Mouse (Mus musculus) MEL (cell line): ENCODE results near the gene Rbm33. TPM values are rescaled to one million over a fixed set of nuclear protein-coding genes. Genes with fewer than 3 reads are reported as not detected.

Experiments used
- DNase-seq: peaks from one replicate; pipeline ENCODE4 v3.0.0; 2011; ENCODE audit warnings: low read depth, low spot score
- H3K27ac ChIP-seq: 2 replicates; pipeline ENCODE4 v1.5.1; 2012; ENCODE audit warnings: low read depth, mild to moderate bottlenecking, control low read depth, low read length, moderate library complexity; ENCODE audit not compliant: control insufficient read depth
- H3K27me3 ChIP-seq, 2 experiments: fragments of 150-350 bp in 1 of 2; sonication (generic) in 1 of 2; 2 replicates each; pipeline ENCODE4 v1.6.1; 2012; ENCODE audit warnings: low read length in 2 of 2, mild to moderate bottlenecking in 2 of 2, improper control_type of control experiment in 1 of 2, moderate library complexity in 1 of 2; ENCODE audit not compliant: insufficient read depth in 2 of 2, control insufficient read depth in 1 of 2
- H3K36me3 ChIP-seq, 2 experiments: 2 replicates each; pipeline ENCODE4 v1.6.1; 2012 to 2014; ENCODE audit warnings: low read length in 2 of 2, improper control_type of control experiment in 1 of 2, inconsistent platforms in 1 of 2, mild to moderate bottlenecking in 1 of 2; ENCODE audit not compliant: insufficient read depth in 2 of 2, control insufficient read depth in 1 of 2
- H3K4me1 ChIP-seq, 2 experiments: fragments of 150-350 bp in 1 of 2; sonication (generic) in 1 of 2; 2 replicates each; pipeline ENCODE4 v1.6.1; 2012; ENCODE audit warnings: low read length in 2 of 2, improper control_type of control experiment in 1 of 2, mild to moderate bottlenecking in 1 of 2; ENCODE audit not compliant: insufficient read depth in 2 of 2, control insufficient read depth in 1 of 2
- H3K4me3 ChIP-seq, 2 experiments: fragments of 150-350 bp in 1 of 2; sonication (generic) in 1 of 2; 2 replicates each; pipeline ENCODE4 v1.5.1; 2012; ENCODE audit warnings: low read depth in 2 of 2, low read length in 2 of 2, mild to moderate bottlenecking in 2 of 2, moderate library complexity in 2 of 2, control low read depth in 1 of 2, improper control_type of control experiment in 1 of 2; ENCODE audit not compliant: control insufficient read depth in 1 of 2, insufficient read depth in 1 of 2
- H3K79me2 ChIP-seq: 2 replicates; pipeline ENCODE4 v1.6.1; 2012; ENCODE audit warnings: mild to moderate bottlenecking, low read length, moderate library complexity; ENCODE audit not compliant: control insufficient read depth, poor library complexity, insufficient read depth
- H3K9ac ChIP-seq: 2 replicates; pipeline ENCODE4 v1.6.1; 2012; ENCODE audit warnings: low read depth, mild to moderate bottlenecking, control low read depth, low read length, moderate library complexity; ENCODE audit not compliant: control insufficient read depth, poor library complexity, severe bottlenecking
- H3K9me3 ChIP-seq: fragments of 150-350 bp; sonication (generic); replicated peaks from 2 replicates; pipeline ENCODE4 v1.6.1; 2012; ENCODE audit warnings: mild to moderate bottlenecking, low read length, improper control_type of control experiment, moderate library complexity; ENCODE audit not compliant: insufficient read depth
- BHLHE40 ChIP-seq: IDR thresholded peaks from 2 replicates; pipeline ENCODE4 v1.6.1; 2012; ENCODE audit warnings: low read depth, mild to moderate bottlenecking, inconsistent platforms, low read length, improper control_type of control experiment, borderline replicate concordance
- CHD2 ChIP-seq: IDR thresholded peaks from 2 replicates; pipeline ENCODE4 v1.6.1; 2011; ENCODE audit warnings: low read length, improper control_type of control experiment
- ELF1 ChIP-seq: IDR thresholded peaks from 2 replicates; pipeline ENCODE4 v1.6.1; 2014; ENCODE audit warnings: low read depth, mild to moderate bottlenecking, inconsistent platforms, low read length, improper control_type of control experiment, moderate library complexity
- EP300 ChIP-seq, 2 experiments: IDR thresholded peaks; 2 replicates each; pipeline ENCODE4 v1.6.1; 2011; ENCODE audit warnings: improper control_type of control experiment in 2 of 2, low read length in 2 of 2, low read depth in 1 of 2, mild to moderate bottlenecking in 1 of 2
- ETS1 ChIP-seq: IDR thresholded peaks from 2 replicates; pipeline ENCODE4 v1.6.1; 2012; ENCODE audit warnings: low read depth, mild to moderate bottlenecking, inconsistent platforms, low read length, improper control_type of control experiment, moderate library complexity
- GATA1 ChIP-seq: IDR thresholded peaks from 2 replicates; pipeline ENCODE4 v1.6.1; 2011; ENCODE audit warnings: low read depth, low read length, improper control_type of control experiment
- HCFC1 ChIP-seq: IDR thresholded peaks from 2 replicates; pipeline ENCODE4 v1.6.1; 2012; ENCODE audit warnings: low read depth, mild to moderate bottlenecking, inconsistent platforms, low read length, improper control_type of control experiment, moderate library complexity
- MAFK ChIP-seq: IDR thresholded peaks from 2 replicates; pipeline ENCODE4 v1.6.1; 2011; ENCODE audit warnings: low read depth, mild to moderate bottlenecking, low read length, improper control_type of control experiment, borderline replicate concordance
- MEF2A ChIP-seq: IDR thresholded peaks from 2 replicates; pipeline ENCODE4 v1.6.1; 2014; ENCODE audit warnings: low read depth, mild to moderate bottlenecking, inconsistent platforms, low read length, improper control_type of control experiment; ENCODE audit not compliant: poor library complexity, insufficient replicate concordance, severe bottlenecking; ENCODE audit errors: extremely low read depth
- MXI1 ChIP-seq: IDR thresholded peaks from 2 replicates; pipeline ENCODE4 v1.6.1; 2011; ENCODE audit warnings: mild to moderate bottlenecking, low read depth, low read length, improper control_type of control experiment
- MYB ChIP-seq: IDR thresholded peaks from 2 replicates; pipeline ENCODE4 v1.6.1; 2011; ENCODE audit warnings: mild to moderate bottlenecking, low read depth, low read length, improper control_type of control experiment
- MYC ChIP-seq: IDR thresholded peaks from 2 replicates; pipeline ENCODE4 v1.6.1; 2011; ENCODE audit warnings: low read depth, mild to moderate bottlenecking, low read length, improper control_type of control experiment, moderate library complexity
- NELFE ChIP-seq: IDR thresholded peaks from 2 replicates; pipeline ENCODE4 v1.6.1; 2011; ENCODE audit warnings: low read depth, low read length, improper control_type of control experiment
- NRF1 ChIP-seq: IDR thresholded peaks from 2 replicates; pipeline ENCODE4 v1.6.1; 2014; ENCODE audit warnings: low read depth, mild to moderate bottlenecking, inconsistent platforms, low read length, improper control_type of control experiment, moderate library complexity; ENCODE audit not compliant: poor library complexity, insufficient read depth, severe bottlenecking
- POLR2AphosphoS2 ChIP-seq: IDR thresholded peaks from 2 replicates; pipeline ENCODE4 v1.6.1; 2011; ENCODE audit warnings: low read length, improper control_type of control experiment
- POLR2AphosphoS5 ChIP-seq: IDR thresholded peaks from 2 replicates; pipeline ENCODE4 v1.6.1; 2012; ENCODE audit warnings: low read depth, borderline replicate concordance, mild to moderate bottlenecking, inconsistent platforms, low read length, moderate library complexity, mixed read lengths
- RAD21 ChIP-seq: IDR thresholded peaks from 2 replicates; pipeline ENCODE4 v1.6.1; 2011; ENCODE audit warnings: mild to moderate bottlenecking, low read depth, low read length, improper control_type of control experiment
- RCOR1 ChIP-seq: IDR thresholded peaks from 2 replicates; pipeline ENCODE4 v1.6.1; 2012; ENCODE audit warnings: low read depth, mild to moderate bottlenecking, inconsistent platforms, low read length, improper control_type of control experiment
- SIN3A ChIP-seq: IDR thresholded peaks from 2 replicates; pipeline ENCODE4 v1.6.1; 2012; ENCODE audit warnings: low read length, improper control_type of control experiment, inconsistent platforms
- SMC3 ChIP-seq: IDR thresholded peaks from 2 replicates; pipeline ENCODE4 v1.6.1; 2011; ENCODE audit warnings: low read depth, low read length, improper control_type of control experiment
- TBP ChIP-seq: IDR thresholded peaks from 2 replicates; pipeline ENCODE4 v1.8.0; 2011; ENCODE audit warnings: low read depth, low read length, improper control_type of control experiment
- TCF12 ChIP-seq: IDR thresholded peaks from 2 replicates; pipeline ENCODE4 v1.6.1; 2014; ENCODE audit warnings: low read depth, mild to moderate bottlenecking, inconsistent platforms, low read length, improper control_type of control experiment, moderate library complexity
- UBTF ChIP-seq: IDR thresholded peaks from 2 replicates; pipeline ENCODE4 v1.6.1; 2012; ENCODE audit warnings: low read depth, mild to moderate bottlenecking, inconsistent platforms, low read length, improper control_type of control experiment, moderate library complexity, borderline replicate concordance; ENCODE audit not compliant: insufficient read depth
- USF1 ChIP-seq: IDR thresholded peaks from 2 replicates; pipeline ENCODE4 v1.6.1; 2014; ENCODE audit warnings: low read depth, mild to moderate bottlenecking, inconsistent platforms, low read length, improper control_type of control experiment, moderate library complexity
- USF2 ChIP-seq, 2 experiments: IDR thresholded peaks; 2 replicates each; pipeline ENCODE4 v1.6.1; 2011 to 2012; ENCODE audit warnings: improper control_type of control experiment in 2 of 2, low read length in 2 of 2, borderline replicate concordance in 1 of 2, inconsistent platforms in 1 of 2, low read depth in 1 of 2, mild to moderate bottlenecking in 1 of 2; ENCODE audit not compliant: insufficient read depth in 1 of 2
- ZKSCAN1 ChIP-seq: IDR thresholded peaks from 2 replicates; pipeline ENCODE4 v1.6.1; 2012; ENCODE audit warnings: low read depth, mild to moderate bottlenecking, inconsistent platforms, low read length, improper control_type of control experiment, moderate library complexity
- ZMIZ1 ChIP-seq: IDR thresholded peaks from 2 replicates; pipeline ENCODE4 v1.6.1; 2012; ENCODE audit warnings: low read depth, mild to moderate bottlenecking, inconsistent platforms, low read length, improper control_type of control experiment, moderate library complexity
- polyA plus RNA-seq, 2 experiments: library from polyadenylated mRNA; stranded (reverse) in 1 of 2; unstranded in 1 of 2; fragments of >175 nt in 1 of 2; fragments of >200 nt in 1 of 2; gene quantifications; 2 replicates each; pipeline versions ENCODE4 v1.2.1 to v1.2.4; 2012; ENCODE audit warnings: low replicate concordance in 2 of 2, low read depth in 1 of 2; ENCODE audit not compliant: insufficient read length in 2 of 2, insufficient read depth in 1 of 2, missing spikeins in 1 of 2
- total RNA-seq: library from RNA; depleted of rRNA; stranded (reverse); fragments of 300-350 nt; gene quantifications from 2 replicates; pipeline ENCODE4 v1.2.3, GENCODE M21; 2012

Gene Rbm33
- total and polyA plus RNA-seq, 3 experiments = 14.6 to 60.3 TPM; not detected in 1

- Histone ChIP-seq H3K4me3 (no peak overlapping the region), H3K79me2 (no peaks in the 10 kb centered on the region), H3K27ac (no peak overlapping the region), H3K9ac (no peak overlapping the region), H3K4me1 (no peaks in the 10 kb centered on the region), H3K36me3 (peaks cover 0 to 24% of the 10 kb centered on the region in 2 experiments; a peak in 2 of 4 replicates), H3K9me3 (no peaks in the 10 kb centered on the region), H3K27me3 (no peaks in the 10 kb centered on the region)
- TF ChIP-seq TBP = no peak
- TF ChIP-seq USF1 = no peak
- TF ChIP-seq MEF2A = no peak
- TF ChIP-seq GATA1 = no peak
- no peak for TF ChIP-seq POLR2AphosphoS2
- no peak for TF ChIP-seq SMC3
- no peak for TF ChIP-seq NELFE
- TF ChIP-seq RCOR1 = no peak
- TF ChIP-seq ZMIZ1 = no peak
- no peak for TF ChIP-seq USF2 (IDR thresholded peaks at IDR 0.05; ENCODE audit: borderline replicate concordance in 1 of 2, insufficient read depth in 1 of 2, low read depth in 1 of 2, low read length in 2 of 2)
- TF ChIP-seq ELF1 = no peak
- TF ChIP-seq CHD2 = no peak
- TF ChIP-seq NRF1 = no peak
- TF ChIP-seq BHLHE40 = no peak
- TF ChIP-seq POLR2AphosphoS5 = no peak
- DNase-seq = no peak
Measured at GRCm38 (mm10) chr5:28414076-28414475, 97.2 kb downstream of the Rbm33 start.

- Histone ChIP-seq H3K36me3 (peaks cover 0 to 19% of the 10 kb centered on the region in 2 experiments; a peak in 2 of 4 replicates), H3K9me3 (no peaks in the 10 kb centered on the region)
Measured at GRCm38 (mm10) chr5:28416029-28416428, 99.1 kb downstream of the Rbm33 start.

More at GRCm38 (mm10) chr5:28416029-28416428, 99.1 kb downstream of the Rbm33 start:
- Histone ChIP-seq H3K27me3 (no peaks in the 10 kb centered on the region), H3K9ac (no peak overlapping the region), H3K4me3 (no peak overlapping the region), H3K4me1 (no peaks in the 10 kb centered on the region), H3K79me2 (no peaks in the 10 kb centered on the region), H3K27ac (no peak overlapping the region)
- DNase-seq = no peak
- TF ChIP-seq ZKSCAN1 (no peak), NRF1 (no peak), RAD21 (no peak), RCOR1 (no peak), HCFC1 (no peak), SIN3A (no peak), ETS1 (no peak), USF2 (IDR thresholded peaks at IDR 0.05; ENCODE audit: borderline replicate concordance in 1 of 2, insufficient read depth in 1 of 2, low read depth in 1 of 2, low read length in 2 of 2) (no peak), UBTF (no peak), MAFK (no peak), MEF2A (no peak), TCF12 (no peak), NELFE (no peak), MXI1 (no peak), MYB (no peak), SMC3 (no peak), EP300 (IDR thresholded peaks at IDR 0.05; ENCODE audit: low read depth in 1 of 2, low read length in 2 of 2) (no peak), MYC (no peak)
